Mouse (Mus musculus): ENCODE measurements around the gene Ncoa6.

Gene Ncoa6

DNA sequence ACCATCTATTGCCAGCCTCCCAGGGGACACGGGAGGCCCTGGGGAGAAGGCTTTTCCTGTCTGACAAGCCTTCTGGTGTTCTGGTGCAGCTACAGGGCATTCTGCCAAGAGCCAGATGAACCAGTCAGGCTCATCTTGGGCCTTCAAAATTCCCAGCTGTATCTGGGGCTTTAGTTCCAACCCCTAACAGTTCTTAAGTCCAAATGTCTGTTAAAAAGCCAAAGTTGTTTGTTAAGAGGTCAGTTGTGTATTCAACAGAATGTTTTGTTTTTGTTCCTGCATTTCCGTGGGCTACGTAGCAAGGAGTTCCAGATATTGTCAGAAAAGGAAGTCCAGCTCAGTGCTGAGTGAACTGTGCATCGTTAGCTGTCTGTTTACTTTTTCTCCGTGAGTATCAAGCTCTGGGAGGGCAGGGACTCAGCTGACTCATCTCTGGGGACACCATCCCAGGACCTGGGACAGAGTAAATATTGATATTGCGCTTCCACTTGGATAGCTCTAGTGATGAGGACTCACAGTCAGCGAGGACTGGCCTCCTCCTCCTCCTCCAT lies 104.3 kb downstream of the Ncoa6 start:
- DNase-seq (ENCODE audit: low read depth, low spot score): no peak

DNA sequence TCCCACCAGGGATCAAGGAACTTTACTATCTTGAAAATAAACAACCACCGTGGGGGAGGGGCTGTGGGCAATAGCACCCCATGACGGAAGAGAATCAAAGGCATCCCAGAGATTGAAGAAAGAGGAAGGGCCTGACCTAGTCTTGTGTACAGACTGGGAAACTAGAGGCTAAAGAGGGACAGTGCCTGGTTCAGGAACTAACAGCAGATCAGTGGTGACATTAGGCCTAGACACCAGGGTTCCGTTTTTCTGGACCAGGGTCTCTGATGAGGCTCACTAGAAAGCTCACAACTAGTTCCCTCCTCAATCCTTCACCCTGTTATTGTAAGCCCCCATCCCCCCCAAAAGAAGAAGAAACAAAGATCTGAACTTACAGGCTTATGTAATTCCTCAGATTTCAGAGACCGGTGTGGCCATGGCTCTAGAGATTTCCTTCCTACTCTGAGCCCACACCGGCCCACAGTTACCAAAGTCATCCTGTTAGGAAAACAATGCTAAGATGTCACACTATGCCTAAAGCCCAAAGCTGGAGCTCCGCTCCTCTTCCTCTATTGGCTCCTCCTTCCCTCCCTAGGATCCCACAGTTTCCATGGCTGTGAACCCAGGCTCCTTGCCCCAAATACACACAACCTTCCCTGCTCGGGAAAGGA lies 105.9 kb downstream of the Ncoa6 start:
- no peak for DNase-seq (ENCODE audit: low read depth, low spot score)

DNA sequence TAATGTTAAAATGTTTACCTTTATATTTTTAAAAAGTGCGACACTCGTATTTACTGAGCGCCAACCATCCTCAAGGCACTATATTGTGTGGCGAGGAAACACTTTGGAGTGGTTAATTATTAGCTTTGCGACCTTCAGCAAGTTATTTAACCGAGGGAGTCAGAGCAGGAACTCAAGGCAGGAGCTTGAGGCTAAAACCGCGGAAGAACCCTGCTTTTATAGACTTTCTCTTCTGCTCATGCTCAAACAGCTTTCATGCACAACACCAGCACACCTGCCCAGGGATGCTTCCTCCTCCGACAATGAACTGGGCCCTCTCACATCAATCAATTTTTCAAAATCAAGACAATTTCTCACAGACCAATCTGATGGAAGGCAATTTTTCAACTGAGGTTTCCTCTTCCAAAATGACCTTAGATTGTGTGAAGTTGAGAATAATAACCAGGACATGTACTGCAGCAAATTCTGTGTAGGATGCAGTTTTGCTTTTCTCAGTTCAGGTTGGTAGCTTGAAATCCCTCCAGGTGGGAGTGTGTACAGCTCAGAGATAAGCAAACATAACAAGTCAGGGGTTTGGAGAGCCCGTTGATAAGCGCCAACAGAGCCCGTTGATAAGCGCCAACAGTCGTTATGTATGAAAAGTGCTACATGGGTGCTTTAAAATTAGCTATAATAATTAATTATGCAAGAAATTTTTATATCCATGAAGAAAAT lies 115.9 kb downstream of the Ncoa6 start:
- DNase-seq (ENCODE audit: low read depth, low spot score): peak; percentile 8

DNA sequence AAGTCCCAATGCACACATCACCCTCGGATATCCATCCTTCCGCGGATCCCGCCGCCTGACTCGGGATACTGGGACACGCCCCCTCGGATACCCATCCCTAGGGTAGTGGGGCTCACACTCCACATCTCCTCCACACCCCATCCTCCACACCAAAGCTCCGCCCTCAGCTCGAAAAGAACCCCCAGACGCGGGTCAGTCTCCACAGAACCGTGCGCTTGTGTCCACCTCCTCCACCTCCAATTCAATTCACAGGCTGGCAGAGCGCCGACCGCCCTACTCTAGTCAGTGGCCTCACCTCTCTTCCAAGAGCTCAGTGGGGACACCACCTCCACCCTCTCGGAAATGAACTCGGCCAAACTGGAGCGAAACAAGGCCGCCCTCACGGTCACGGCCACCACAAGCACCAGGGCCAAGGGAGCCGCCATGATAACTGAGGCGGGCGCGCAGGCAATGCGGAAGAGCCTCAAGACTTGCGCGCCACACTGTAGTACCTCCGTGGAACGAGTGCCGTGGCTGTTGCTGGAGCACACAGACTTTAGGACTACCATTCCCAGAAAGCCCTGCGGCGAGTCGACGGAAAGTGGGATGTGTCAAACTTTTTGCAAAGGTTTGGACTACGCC lies 116.6 kb downstream of the Ncoa6 start, which contains the start of gene Pigu:
Gene Pigu, minus strand, starts transcription at position 460 of the 621 bp plus-strand sequence.
- peak; percentile 89 for DNase-seq (ENCODE audit: low read depth, low spot score)

DNA sequence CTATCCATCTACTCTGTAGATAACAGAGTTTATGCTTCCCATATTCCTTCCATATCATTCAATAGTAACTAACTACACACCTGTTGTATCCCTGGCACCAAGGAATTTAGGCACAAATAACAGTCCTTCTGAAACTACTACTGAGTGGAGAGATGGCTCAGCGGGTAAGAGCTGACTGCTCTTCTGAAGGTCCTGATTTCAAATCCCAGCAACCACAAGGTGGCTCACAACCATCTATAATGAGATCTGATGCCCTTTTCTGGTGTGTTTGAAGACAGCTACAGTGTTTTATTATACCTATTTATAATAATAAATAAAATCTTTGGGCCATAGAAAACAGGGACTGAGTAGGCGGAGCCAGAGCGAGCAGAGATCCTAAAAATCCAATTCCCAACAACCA lies 119.3 kb downstream of the Ncoa6 start:
- DNase-seq (ENCODE audit: low read depth, low spot score): no peak

DNA sequence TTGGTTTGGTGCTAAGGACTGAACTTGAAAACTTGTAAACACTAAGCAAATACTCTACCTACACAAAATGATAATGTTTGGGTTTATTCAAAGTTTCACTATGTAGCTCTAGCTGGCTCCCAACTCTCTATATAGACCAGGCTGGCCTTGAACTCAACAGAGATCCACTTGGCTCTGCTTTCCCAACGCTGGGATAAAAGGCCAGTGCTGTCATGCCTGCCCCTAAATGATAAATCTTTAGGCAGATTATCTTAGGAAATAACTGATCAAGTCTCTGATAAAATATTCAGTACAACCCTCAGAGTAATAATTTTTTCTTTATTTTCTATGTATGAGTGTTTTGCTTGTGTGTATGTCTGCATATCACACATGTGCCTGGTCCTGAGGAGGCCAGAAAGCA lies 127.0 kb downstream of the Ncoa6 start:
- DNase-seq (ENCODE audit: low read depth, low spot score): no peak
